Comparison of ENCODE assay signal across 7 mouse cellular contexts in the genomic region with DNA sequence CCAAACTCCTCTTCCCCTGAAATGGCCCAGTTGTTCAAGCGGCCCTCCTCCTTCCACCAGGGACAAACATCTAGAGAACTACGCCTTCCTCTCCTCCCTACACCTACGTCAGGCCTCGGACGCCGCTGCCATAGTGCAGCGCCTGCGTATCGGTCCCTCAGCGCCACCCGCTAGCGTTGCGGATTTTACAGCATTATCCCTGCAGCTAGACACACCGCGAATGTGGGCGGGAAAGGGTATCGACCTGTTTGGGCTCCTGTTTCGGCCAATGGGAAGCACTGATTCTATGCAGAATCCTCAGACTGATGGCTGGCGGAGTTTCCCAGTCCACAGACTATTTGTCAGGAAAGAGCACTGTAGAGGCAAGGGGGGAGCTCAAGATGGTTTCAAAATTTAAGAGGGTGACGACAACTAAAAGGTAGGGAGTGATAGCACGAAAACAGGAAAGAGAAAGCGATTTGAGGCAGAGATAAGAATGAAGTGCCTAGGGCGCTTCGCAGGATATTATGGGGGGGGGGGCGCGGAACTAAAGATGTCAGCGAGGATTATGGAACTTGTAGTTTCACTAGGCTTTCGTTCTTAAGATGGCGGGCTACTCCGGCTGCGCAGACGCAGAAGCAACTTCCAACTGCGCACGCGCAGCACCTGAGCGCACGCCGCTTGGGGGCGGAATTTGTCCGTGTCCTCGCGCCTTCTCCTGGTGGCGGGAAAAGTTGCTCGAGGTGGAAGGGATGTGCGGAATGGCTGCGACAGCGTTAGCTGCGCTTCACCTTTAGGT. TPM values are rescaled to one million over a fixed set of nuclear protein-coding genes. Genes with fewer than 3 reads are reported as not detected.
DNase-seq lines count a peak whose midpoint lies in the region; ATAC-seq lines count a peak whose summit lies in the region.

A gene (minus strand): TSS at position 505 of the 778 bp plus-strand sequence.
A gene (plus strand): TSS at position 648 of the 778 bp plus-strand sequence.

- ATAC-seq in intestine, embryonic 16.5 days: peak; percentile 75
- ATAC-seq in midbrain, embryonic 11.5 days (ENCODE audit: low FRiP score): peak; percentile 61

- peak within 1 kb of the TSS; percentile 96 for H3K9ac ChIP-seq in intestine, embryonic 16.5 days (ENCODE audit: low read depth, low read length)
- H3K9ac ChIP-seq in midbrain, embryonic 11.5 days (ENCODE audit: low read length): peak within 1 kb of the TSS; percentile 95

- WGBS in intestine, embryonic 16.5 days: under 1% methylated on average over 48 of the region's 48 CpGs
- under 1% methylated on average over 47 of the region's 48 CpGs for WGBS in midbrain, embryonic 11.5 days

- peaks cover 27% of the 10 kb centered on the region for H3K4me1 ChIP-seq in intestine, embryonic 16.5 days (ENCODE audit: control insufficient read depth, insufficient read depth, low read length)
- H3K4me1 ChIP-seq in midbrain, embryonic 11.5 days (ENCODE audit: control insufficient read depth, insufficient read depth, low read length): peaks cover 27% of the 10 kb centered on the region

- H3K9me3 ChIP-seq in intestine, embryonic 16.5 days (ENCODE audit: control insufficient read depth, low read length): peaks cover 4% of the 10 kb centered on the region; the same call in 1 of the 2 replicates
- peaks cover 2% of the 10 kb centered on the region; the same call in 1 of the 2 replicates for H3K9me3 ChIP-seq in midbrain, embryonic 11.5 days (ENCODE audit: control insufficient read depth, low read length)

- peak within 1 kb of the TSS; percentile 94 for H3K4me2 ChIP-seq in intestine, embryonic 16.5 days (ENCODE audit: low read depth, low read length)
- peak within 1 kb of the TSS; percentile 91 for H3K4me2 ChIP-seq in midbrain, embryonic 11.5 days

- H3K36me3 ChIP-seq in intestine, embryonic 16.5 days (ENCODE audit: control insufficient read depth, insufficient read depth, low read length): peaks cover 10% of the 10 kb centered on the region
- peaks cover 16% of the 10 kb centered on the region for H3K36me3 ChIP-seq in midbrain, embryonic 11.5 days (ENCODE audit: control insufficient read depth, insufficient read depth, low read length)

- H3K4me3 ChIP-seq in intestine, embryonic 16.5 days (ENCODE audit: low read length): peak within 1 kb of the TSS; percentile 89
- H3K4me3 ChIP-seq in midbrain, embryonic 11.5 days (ENCODE audit: low read depth, low read length): peak within 1 kb of the TSS; percentile 84

- no peaks in the 10 kb centered on the region for H3K27me3 ChIP-seq in intestine, embryonic 16.5 days (replicated peaks; ENCODE audit: control insufficient read depth, insufficient read depth, low read length)
- H3K27me3 ChIP-seq in midbrain, embryonic 11.5 days (ENCODE audit: control insufficient read depth, insufficient read depth, low read length): peaks cover 2% of the 10 kb centered on the region; the same call in 1 of the 2 replicates

- peak; percentile 96 for DNase-seq in adrenal gland, adult 2 months
- DNase-seq in embryo, embryonic 11.5 days (ENCODE audit: low read depth, low spot score): peak; percentile 96
- DNase-seq in gastrocnemius, postnatal 36 days: peak; percentile 92 to 97
- peak; percentile 95 to 96 for DNase-seq in left cerebral cortex, postnatal 36 days (ENCODE audit: low spot score in 2 of 2)
- DNase-seq in midbrain, embryonic 11.5 days (ENCODE audit: low spot score, missing footprints): peak; percentile 100
- peak; percentile 98 for DNase-seq in skeletal muscle tissue, adult 2 months (ENCODE audit: low read depth, low spot score)

- intact Hi-C loops in gastrocnemius, postnatal 36 days (cut with DNase I): no loop called here
- intact Hi-C loops in left cerebral cortex, postnatal 36 days (cut with DNase I): loop anchor here (1.0 kb wide), 2 partner anchors 186 to 374 kb away; a partner anchor contains a TSS

- H3K27ac ChIP-seq in intestine, embryonic 16.5 days (ENCODE audit: low read length): peak within 1 kb of the TSS; percentile 99
- H3K27ac ChIP-seq in midbrain, embryonic 11.5 days (ENCODE audit: low read depth, low read length): peak within 1 kb of the TSS; percentile 97

RNA-seq across cellular contexts. Expression of the first gene that starts in this region (rescaled TPM):
- total RNA-seq in adrenal gland, adult 2 months (2021): 10 to 100 TPM; 43.9 to 46.4 TPM
- polyA plus RNA-seq in adrenal gland, adult 2 months (2012; rRNA removed): 29.9 and 35.4 TPM in 2 replicates
- 10 to 100 TPM; 20.8 to 25.2 TPM for total RNA-seq in gastrocnemius, postnatal 36 days (2021)
- 7.1 and 7.4 TPM in 2 replicates for polyA plus RNA-seq in intestine, embryonic 16.5 days (2015; fragmentation: Nextera tagmentation; extraction: Ambion mirVana)
- total RNA-seq in left cerebral cortex, postnatal 36 days (2021): 10 to 100 TPM; 33.5 to 42.8 TPM
- polyA plus RNA-seq in midbrain, embryonic 11.5 days (2014; fragmentation: Nextera tagmentation; extraction: Ambion mirVana): 11.4 and 11.5 TPM in 2 replicates

RNA-seq across cellular contexts. Expression of the second gene that starts in this region (rescaled TPM):
- 1 to 10 TPM; 2.0 to 2.2 TPM for total RNA-seq in adrenal gland, adult 2 months (2021)
- polyA plus RNA-seq in adrenal gland, adult 2 months (2012; rRNA removed): 0.38 and 0.56 TPM in 2 replicates
- total RNA-seq in gastrocnemius, postnatal 36 days (2021): under 1 TPM in 1 of 2 experiments, not detected in 1; 0.17 TPM
- polyA plus RNA-seq in intestine, embryonic 16.5 days (2015; fragmentation: Nextera tagmentation; extraction: Ambion mirVana): 11.0 and 11.8 TPM in 2 replicates
- 1 to 10 TPM; 4.6 to 7.2 TPM for total RNA-seq in left cerebral cortex, postnatal 36 days (2021)
- polyA plus RNA-seq in midbrain, embryonic 11.5 days (2014; fragmentation: Nextera tagmentation; extraction: Ambion mirVana): 11.4 and 14.8 TPM in 2 replicates

Comparison
In these comparisons a context has a peak if more than half of its experiments do, and no peak if none do; other contexts are left out.
1. Peak in every context shown above with its lines: DNase-seq, ATAC-seq, H3K4me3 ChIP-seq and H3K27ac ChIP-seq.